10 mouse cellular contexts compared by ENCODE assay signal in the genomic region with DNA sequence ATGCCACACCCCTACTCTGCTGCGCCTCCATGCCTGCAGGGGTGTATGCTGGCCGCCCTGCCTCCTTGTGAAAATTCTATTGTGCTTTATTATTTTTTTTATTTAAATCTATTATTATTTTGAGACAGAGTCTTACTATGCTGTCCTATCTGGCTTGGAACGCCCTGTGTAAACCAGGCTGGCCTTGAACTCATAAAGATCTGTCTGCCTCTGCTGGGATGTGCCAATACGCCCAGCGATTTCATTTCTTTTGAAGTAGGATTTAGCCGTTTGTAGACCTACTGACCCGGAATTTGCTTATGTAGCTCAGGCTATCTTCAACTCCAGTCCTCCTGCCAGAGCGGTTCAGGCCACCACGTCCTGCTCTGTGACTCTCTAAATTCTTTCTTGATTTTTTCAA. TPM values are rescaled to one million over a fixed set of nuclear protein-coding genes. Genes with fewer than 3 reads are reported as not detected.
DNase-seq lines count a peak whose midpoint lies in the region; ATAC-seq and TF ChIP-seq lines count a peak whose summit lies in the region.
"Had no signal": no experiment of that assay in that cellular context is flagged by ENCODE, and none has a peak within 500 bp of the region (broad histone marks: within the 10 kb centered on the region; RNA-seq: fewer than 3 reads in every experiment).

No protein-coding gene starts in this region.

- no peak overlapping the region for H3K9ac ChIP-seq in kidney, embryonic 15.5 days
- peak overlapping the region; percentile 92 for H3K9ac ChIP-seq in ES-Bruce4 (ENCODE audit: low read depth, poor library complexity, severe bottlenecking)
- H3K9ac ChIP-seq in embryonic facial prominence, embryonic 15.5 days = no peak overlapping the region
- H3K9ac ChIP-seq in limb, embryonic 12.5 days (replicated peaks) = no peak overlapping the region; the same call in 1 of the 2 replicates
- H3K9ac ChIP-seq: liver, embryonic 14.5 days had no signal

- H3K36me3 ChIP-seq in kidney, embryonic 15.5 days = no peaks in the 10 kb centered on the region
- no peaks in the 10 kb centered on the region; the same call in 1 of the 2 replicates for H3K36me3 ChIP-seq in ES-Bruce4 (ENCODE audit: control insufficient read depth, insufficient read depth, low read length, poor library complexity, severe bottlenecking)
- no peaks in the 10 kb centered on the region for H3K36me3 ChIP-seq in embryonic facial prominence, embryonic 15.5 days
- H3K36me3 ChIP-seq in limb, embryonic 12.5 days = no peaks in the 10 kb centered on the region
- H3K36me3 ChIP-seq: neural tube, embryonic 12.5 days had no signal

- H3K4me3 ChIP-seq in kidney, embryonic 15.5 days (replicated peaks) = peak overlapping the region; percentile 80; the same call in 1 of the 2 replicates
- peak overlapping the region; percentile 70 for H3K4me3 ChIP-seq in ES-Bruce4 (ENCODE audit: low read depth, low read length)
- peak overlapping the region; percentile 83; the same call in 1 of the 2 replicates for H3K4me3 ChIP-seq in embryonic facial prominence, embryonic 15.5 days (replicated peaks)
- no peak overlapping the region for H3K4me3 ChIP-seq in limb, embryonic 12.5 days (replicated peaks)

- no peak overlapping the region; the same call in 1 of the 2 replicates for H3K27ac ChIP-seq in kidney, embryonic 15.5 days
- peak overlapping the region; percentile 88 for H3K27ac ChIP-seq in ES-Bruce4 (ENCODE audit: insufficient read depth, low read length)
- peak overlapping the region; percentile 88; the same call in 1 of the 2 replicates for H3K27ac ChIP-seq in embryonic facial prominence, embryonic 15.5 days (replicated peaks)
- H3K27ac ChIP-seq in limb, embryonic 12.5 days = no peak overlapping the region
- H3K27ac ChIP-seq: liver, embryonic 14.5 days; neural tube, embryonic 12.5 days had no signal

- H3K4me2 ChIP-seq in kidney, embryonic 15.5 days = peak overlapping the region; percentile 94
- 0 out of 2 replicates have a peak overlapping the region, but pooled peaks have one; percentile 86 for H3K4me2 ChIP-seq in embryonic facial prominence, embryonic 15.5 days (replicated peaks)
- peak overlapping the region; percentile 92 for H3K4me2 ChIP-seq in limb, embryonic 12.5 days

- TF ChIP-seq POLR2A in ES-Bruce4 (IDR thresholded peaks at IDR 0.05; ENCODE audit: insufficient read depth, low read length) = no peak

- peaks cover 3% of the 10 kb centered on the region; the same call in 1 of the 2 replicates for H3K27me3 ChIP-seq in kidney, embryonic 15.5 days
- no peaks in the 10 kb centered on the region for H3K27me3 ChIP-seq in ES-Bruce4 (ENCODE audit: control insufficient read depth, insufficient read depth, low read length, poor library complexity, severe bottlenecking)
- H3K27me3 ChIP-seq in embryonic facial prominence, embryonic 15.5 days = no peaks in the 10 kb centered on the region
- peaks cover 40% of the 10 kb centered on the region for H3K27me3 ChIP-seq in limb, embryonic 12.5 days

- TF ChIP-seq CTCF in ES-Bruce4 (IDR thresholded peaks at IDR 0.05; ENCODE audit: low read depth, low read length) = no peak

- H3K4me1 ChIP-seq in kidney, embryonic 15.5 days = peaks cover 38% of the 10 kb centered on the region
- peaks cover 2% of the 10 kb centered on the region for H3K4me1 ChIP-seq in ES-Bruce4 (ENCODE audit: control insufficient read depth, insufficient read depth, low read length)
- H3K4me1 ChIP-seq in embryonic facial prominence, embryonic 15.5 days = peaks cover 35% of the 10 kb centered on the region
- peaks cover 21% of the 10 kb centered on the region for H3K4me1 ChIP-seq in limb, embryonic 12.5 days (replicated peaks)

- DNase-seq in kidney, adult 18-20 months = no peak
- DNase-seq in natural killer cell, adult 2 months (ENCODE audit: low spot score in 2 of 2) = no peak
- no peak for DNase-seq in ovary, postnatal 36 days (ENCODE audit: low spot score)
- DNase-seq in cerebellum, adult 18-20 months = no peak

- WGBS in kidney, embryonic 15.5 days = 76% methylated on average over 9 of the region's 9 CpGs
- WGBS in embryonic facial prominence, embryonic 15.5 days = 62% methylated on average over 9 of the region's 9 CpGs
- WGBS in limb, embryonic 12.5 days = 69% methylated on average over 9 of the region's 9 CpGs

- TF ChIP-seq EP300 in ES-Bruce4 (IDR thresholded peaks at IDR 0.05; ENCODE audit: insufficient read depth, low read depth, low read length) = no peak

- H3K9me3 ChIP-seq in kidney, embryonic 15.5 days (replicated peaks) = no peaks in the 10 kb centered on the region
- H3K9me3 ChIP-seq in ES-Bruce4 (replicated peaks; ENCODE audit: control insufficient read depth, insufficient read depth, low read length, poor library complexity, severe bottlenecking) = no peaks in the 10 kb centered on the region
- H3K9me3 ChIP-seq in embryonic facial prominence, embryonic 15.5 days (replicated peaks) = no peaks in the 10 kb centered on the region
- H3K9me3 ChIP-seq in limb, embryonic 12.5 days = no peaks in the 10 kb centered on the region
- H3K9me3 ChIP-seq: neural tube, embryonic 12.5 days had no signal

- no peak for ATAC-seq in kidney, embryonic 15.5 days (replicated peaks; ENCODE audit: low FRiP score)
- ATAC-seq in embryonic facial prominence, embryonic 15.5 days (ENCODE audit: insufficient number of reproducible peaks, low FRiP score, low TSS enrichment, low read depth) = no peak
- ATAC-seq in limb, embryonic 12.5 days (ENCODE audit: insufficient number of reproducible peaks, insufficient read depth, low FRiP score, low TSS enrichment, low read depth) = no peak

RNA-seq across cellular contexts. Expression of a gene that starts 0.8 kb away (rescaled TPM):
- polyA plus RNA-seq in kidney, embryonic 15.5 days (2015; fragmentation: Nextera tagmentation; extraction: Ambion mirVana) = 137 and 148 TPM in 2 replicates
- polyA plus RNA-seq in ES-Bruce4 (2011; ENCODE audit: insufficient read depth, insufficient read length, low read depth, missing spikeins) = 417 and 439 TPM in 2 replicates
- 366 and 382 TPM in 2 replicates for polyA plus RNA-seq in embryonic facial prominence, embryonic 15.5 days (2015; fragmentation: Nextera tagmentation; extraction: Ambion mirVana)
- 65.5 and 71.0 TPM in 2 replicates for polyA plus RNA-seq in limb, embryonic 12.5 days (2016; fragmentation: Nextera tagmentation; extraction: Ambion mirVana)

RNA-seq across cellular contexts. Expression of a gene that starts 51.2 kb away (rescaled TPM):
- 4.2 and 6.6 TPM in 2 replicates for polyA plus RNA-seq in kidney, embryonic 15.5 days (2015; fragmentation: Nextera tagmentation; extraction: Ambion mirVana)
- 2.7 and 3.2 TPM in 2 replicates for polyA plus RNA-seq in ES-Bruce4 (2011; ENCODE audit: insufficient read depth, insufficient read length, low read depth, missing spikeins)
- polyA plus RNA-seq in embryonic facial prominence, embryonic 15.5 days (2015; fragmentation: Nextera tagmentation; extraction: Ambion mirVana) = 8.8 and 9.4 TPM in 2 replicates
- 2.9 and 5.1 TPM in 2 replicates for polyA plus RNA-seq in limb, embryonic 12.5 days (2016; fragmentation: Nextera tagmentation; extraction: Ambion mirVana)

Comparison
In these comparisons a context has a peak if more than half of its experiments do, and no peak if none do; other contexts are left out.
1. H3K27ac ChIP-seq: peak in ES-Bruce4 (single experiment) and embryonic facial prominence, embryonic 15.5 days (single experiment); none in kidney, embryonic 15.5 days (single experiment) and limb, embryonic 12.5 days (single experiment).
2. Peak in every context shown above with its lines, with median percentiles within 50 percentile points of each other: H3K4me2 ChIP-seq.